Mouse (Mus musculus) brain, embryonic 14.5 days (tissue): Measurements from ENCODE around the gene Cpd. TPM values are rescaled to one million over a fixed set of nuclear protein-coding genes. Genes with fewer than 3 reads are reported as not detected.

Experiments
- DNase-seq: peaks from one replicate; pipeline ENCODE4 v3.0.0-alpha.2; 2011; ENCODE audit warnings: low read depth
- CTCF ChIP-seq: fragments of 200-500 bp; IDR thresholded peaks from 2 replicates; pipeline ENCODE4 v1.5.1; 2012; ENCODE audit warnings: inconsistent platforms, mild to moderate bottlenecking, moderate library complexity, borderline replicate concordance; ENCODE audit not compliant: insufficient read depth, insufficient read length; ENCODE audit errors: extremely low read depth
- POLR2A ChIP-seq: fragments of 200-500 bp; IDR thresholded peaks from 2 replicates; pipeline ENCODE4 v1.6.1; 2012; ENCODE audit warnings: mild to moderate bottlenecking, inconsistent platforms, borderline replicate concordance; ENCODE audit not compliant: poor library complexity, insufficient read depth, insufficient read length, severe bottlenecking; ENCODE audit errors: extremely low read depth
- polyA plus RNA-seq: library from polyadenylated mRNA; depleted of rRNA; stranded (reverse); fragments of >200 nt; gene quantifications from 2 replicates; pipeline ENCODE4 v1.2.3, GENCODE M21; 2012; rRNA removed

Gene Cpd
- polyA plus RNA-seq, 1 experiment, result 19.2 TPM

- DNase-seq, result no peak
- no peak for TF ChIP-seq CTCF
- no peak for TF ChIP-seq POLR2A
Measured at GRCm38 (mm10) chr11:76770566-76770965, 76.3 kb downstream of the Cpd start.

- no peak for DNase-seq
- TF ChIP-seq CTCF, result no peak
- no peak for TF ChIP-seq POLR2A
Measured at GRCm38 (mm10) chr11:76763741-76764122, 83.1 kb downstream of the Cpd start.

GRCm38 (mm10) chr11:76763053-76763740, 83.6 kb downstream of the Cpd start, which contains the start of gene Gosr1:
Gosr1 (minus strand) TSS chr11:76763579.
- peak; percentile 99 for DNase-seq
- TF ChIP-seq CTCF (peak; percentile 82), POLR2A (peak; percentile 22; the same call in 1 of the 2 replicates)

DNA sequence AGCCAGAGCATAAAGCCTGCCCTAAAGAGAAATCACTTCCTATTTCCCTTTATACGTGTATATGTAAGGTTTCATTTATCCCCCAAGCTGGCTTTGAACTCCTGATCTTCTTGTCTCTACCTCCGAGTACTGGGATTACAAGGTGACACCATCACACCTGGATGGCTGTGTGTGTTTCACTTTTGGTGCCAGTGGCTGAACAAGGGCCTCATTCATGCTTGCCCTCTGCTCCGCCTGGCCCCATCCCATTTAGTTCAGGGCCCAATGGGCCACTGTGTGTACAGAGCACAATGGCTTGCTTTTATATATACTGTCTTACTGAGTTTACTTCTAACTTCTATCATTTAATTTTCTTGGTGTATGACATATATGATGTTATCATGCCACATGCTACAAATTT, 94.5 kb downstream of the Cpd start:
- TF ChIP-seq POLR2A (no peak), CTCF (no peak)
- DNase-seq, result no peak

- no peak for TF ChIP-seq POLR2A
- TF ChIP-seq CTCF, result no peak
- no peak for DNase-seq
Measured at GRCm38 (mm10) chr11:76748819-76749218, 98.0 kb downstream of the Cpd start.

DNA sequence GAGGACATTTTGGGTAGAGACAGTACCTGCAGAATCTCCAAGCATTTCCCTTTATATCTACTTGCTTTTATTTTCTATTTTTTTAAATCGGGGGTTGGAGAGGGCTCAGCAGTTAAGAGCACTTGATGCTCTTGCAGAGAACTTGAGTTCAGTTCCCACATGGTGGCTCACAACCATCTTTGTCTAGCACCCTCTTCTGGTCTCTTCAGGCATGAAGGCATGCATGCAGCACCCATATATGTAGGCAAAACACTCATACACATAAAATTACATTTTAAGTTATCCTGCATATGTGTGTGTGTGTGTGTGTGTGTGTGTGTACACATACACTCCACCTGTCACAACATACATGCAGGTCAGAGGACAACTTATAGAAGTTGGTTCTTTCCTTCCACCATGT, 100.9 kb downstream of the Cpd start:
- TF ChIP-seq CTCF (no peak), POLR2A (no peak)
- DNase-seq, result no peak

DNA sequence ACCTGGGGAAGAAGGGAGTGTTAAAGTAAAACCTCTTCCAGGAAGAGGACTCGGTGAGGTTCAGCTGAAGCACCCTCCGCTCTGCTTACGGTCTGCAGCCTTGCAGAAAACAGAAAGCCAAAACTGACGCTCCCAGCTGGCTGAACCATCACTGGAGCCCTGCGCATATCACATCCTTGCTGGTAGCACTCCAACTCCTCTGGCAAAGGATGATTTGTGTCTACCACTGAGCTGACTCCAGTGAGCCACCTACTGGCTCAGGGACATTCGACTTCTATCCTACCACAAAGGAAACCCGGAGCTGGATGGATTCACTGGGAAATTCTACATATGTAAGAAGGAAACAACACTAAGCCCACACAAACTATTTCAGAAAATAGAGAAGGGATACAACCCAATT, 102.3 kb downstream of the Cpd start:
- no peak for TF ChIP-seq POLR2A
- peak; percentile 55; the same call in 1 of the 2 replicates for TF ChIP-seq CTCF
- peak; percentile 77 for DNase-seq

- TF ChIP-seq POLR2A (no peak), CTCF (no peak)
- DNase-seq, result no peak
Measured at GRCm38 (mm10) chr11:76742511-76742910, 104.3 kb downstream of the Cpd start.

DNA sequence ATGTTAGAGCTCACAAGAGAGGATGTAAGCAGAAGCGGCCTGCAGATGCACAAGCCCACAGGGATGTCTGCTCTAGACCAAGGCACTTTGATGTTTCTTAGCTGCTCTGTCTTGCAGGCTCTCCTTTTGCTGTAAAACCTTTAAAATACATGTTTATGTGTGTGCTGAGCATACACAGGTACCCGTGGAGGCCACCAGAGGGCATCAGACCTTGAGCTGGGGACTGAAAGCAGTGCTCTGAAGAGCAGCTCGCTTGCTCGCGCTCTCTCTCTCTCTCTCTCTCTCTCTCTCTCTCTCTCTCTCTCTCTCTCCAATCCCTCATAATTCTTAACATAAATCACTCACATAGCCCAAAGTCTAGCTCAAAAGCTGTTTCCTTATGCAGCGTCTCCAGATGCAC, 107.7 kb downstream of the Cpd start:
- TF ChIP-seq CTCF (peak; percentile 62), POLR2A (no peak)
- DNase-seq, result peak; percentile 39

DNA sequence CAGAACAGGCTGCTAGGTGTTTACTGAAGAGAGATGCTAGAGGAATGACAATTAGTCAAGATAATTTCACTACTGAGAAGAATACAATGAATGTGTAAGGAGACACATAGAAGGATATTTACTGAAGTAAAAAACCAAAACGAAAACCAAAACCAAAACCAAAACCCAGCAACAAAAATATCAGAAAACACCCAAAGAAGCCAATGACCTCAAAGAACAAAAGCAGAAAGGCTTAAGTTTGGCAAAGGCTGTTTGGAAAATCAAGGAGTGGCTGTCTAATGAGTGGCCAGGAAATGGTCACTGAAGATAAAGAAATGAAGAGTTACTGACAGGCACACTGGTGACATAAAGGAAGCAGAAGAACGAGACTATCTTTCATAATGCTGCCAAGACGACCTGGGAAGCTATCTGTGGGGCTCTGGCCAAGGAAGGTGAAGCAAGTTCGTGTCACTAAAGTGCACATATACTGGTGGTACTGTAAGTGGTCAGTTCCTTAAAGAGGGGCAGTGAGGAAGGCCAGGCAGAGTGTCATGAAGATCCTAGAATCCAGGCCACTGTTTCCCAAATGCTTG, 111.0 kb downstream of the Cpd start:
- TF ChIP-seq CTCF (no peak), POLR2A (no peak)
- no peak for DNase-seq

DNA sequence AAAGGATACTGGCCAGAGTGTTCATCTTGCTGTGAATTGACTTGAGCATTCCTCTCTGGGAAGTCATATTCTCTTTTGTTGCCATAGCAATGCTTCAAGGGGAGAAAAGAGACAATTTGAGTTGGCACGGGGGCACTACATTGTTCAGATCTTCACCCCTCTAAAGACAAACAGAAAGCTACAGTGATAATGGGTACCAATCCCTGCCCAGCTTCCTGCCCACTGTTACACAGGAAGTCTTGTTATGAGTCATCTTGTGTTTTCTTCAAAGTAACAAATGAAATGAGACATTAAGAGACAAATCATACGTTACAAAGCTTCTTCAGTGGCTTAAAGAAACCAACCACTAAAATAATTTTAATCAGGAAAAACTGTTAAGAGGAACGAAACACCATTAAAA, 112.3 kb downstream of the Cpd start:
- TF ChIP-seq POLR2A, result no peak
- no peak for TF ChIP-seq CTCF
- peak; percentile 7 for DNase-seq

DNA sequence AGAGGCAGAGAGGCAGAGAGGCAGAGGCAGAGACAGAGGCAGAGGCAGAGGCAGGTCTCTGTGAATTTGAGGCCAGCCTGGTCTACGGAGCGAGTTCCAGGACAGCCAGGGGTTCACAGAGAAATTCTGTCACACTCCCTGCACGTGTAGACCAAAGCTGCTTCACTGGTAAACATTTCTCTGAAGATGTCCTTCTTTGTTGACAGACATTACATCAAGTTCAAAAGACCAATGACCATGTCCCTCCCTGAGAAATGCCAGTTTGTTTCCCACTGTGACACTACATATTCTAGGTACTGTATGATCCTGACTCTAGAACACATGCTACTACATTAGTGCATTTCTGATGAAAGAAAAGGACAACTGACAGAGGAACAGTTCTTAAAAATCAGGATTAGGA, 116.2 kb downstream of the Cpd start:
- TF ChIP-seq CTCF (no peak), POLR2A (no peak)
- DNase-seq, result no peak

Other genes starting within 250 kb of the Cpd start
- gene Abr, start 224.7 kb downstream of the Cpd start, polyA plus RNA-seq, result 210 and 215 TPM in 2 replicates
- gene Bhlha9, start 174.5 kb downstream of the Cpd start, polyA plus RNA-seq, result 0.37 and 0.64 TPM in 2 replicates
- gene Trarg1, start 167.2 kb downstream of the Cpd start, polyA plus RNA-seq, result 0.10 and 0.14 TPM in 2 replicates
- gene Gosr1, start 83.4 kb downstream of the Cpd start, polyA plus RNA-seq, result 24.1 and 27.0 TPM in 2 replicates
- gene Tmigd1, start 55.1 kb upstream of the Cpd start, polyA plus RNA-seq, result 0.05 TPM in 1 of 2 replicates, not detected in the other
- 42.6 and 64.5 TPM in 2 replicates for gene Blmh, start 77.8 kb upstream of the Cpd start, polyA plus RNA-seq
- gene Slc6a4, start 151.6 kb upstream of the Cpd start, polyA plus RNA-seq, result 5.6 and 9.4 TPM in 2 replicates
- 4.7 and 9.4 TPM in 2 replicates for gene Nsrp1, start 231.4 kb upstream of the Cpd start, polyA plus RNA-seq